Mouse (Mus musculus) heart, embryonic 15.5 days (tissue): Measurements from ENCODE around the gene Ccdc113. TPM values are rescaled to one million over a fixed set of nuclear protein-coding genes. Genes with fewer than 3 reads are reported as not detected.
A peak's percentile ranks its signal among the peaks of the same experiment; 100 is the strongest.
"Not testable (repeated sequence)": the region's sequence is repeated elsewhere in the genome, so short reads cannot be mapped to it uniquely, and the experiment has no call there.

Experiments
- ATAC-seq: fragments of 200-750 bp; cut with Nextera tagmentation; replicated peaks from 2 replicates; pipeline ENCODE4 v1.8.0; 2017; ENCODE audit warnings: low read depth, moderate TSS enrichment; ENCODE audit not compliant: insufficient number of reproducible peaks, insufficient read depth, low FRiP score
- H3K27ac ChIP-seq: fragments of 300-500 bp; sonication (generic); 2 replicates; pipeline ENCODE4 v1.5.1; 2015; ENCODE audit warnings: mild to moderate bottlenecking, inconsistent platforms
- H3K27me3 ChIP-seq: fragments of 300-500 bp; sonication (generic); 2 replicates; pipeline ENCODE4 v1.6.1; 2015; ENCODE audit warnings: inconsistent platforms
- H3K36me3 ChIP-seq: fragments of 300-500 bp; sonication (generic); 2 replicates; pipeline ENCODE4 v1.6.1; 2015; ENCODE audit warnings: mild to moderate bottlenecking, inconsistent platforms
- H3K4me1 ChIP-seq: fragments of 300-500 bp; sonication (generic); replicated peaks from 2 replicates; pipeline ENCODE4 v1.6.1; 2015; ENCODE audit warnings: inconsistent platforms
- H3K4me2 ChIP-seq: fragments of 300-500 bp; sonication (generic); 2 replicates; pipeline ENCODE4 v1.6.1; 2015; ENCODE audit warnings: inconsistent platforms, mild to moderate bottlenecking, moderate library complexity
- H3K4me3 ChIP-seq: fragments of 300-500 bp; sonication (generic); 2 replicates; pipeline ENCODE4 v1.5.1; 2015; ENCODE audit warnings: mild to moderate bottlenecking, inconsistent platforms
- H3K9ac ChIP-seq: fragments of 300-500 bp; sonication (generic); 2 replicates; pipeline ENCODE4 v1.6.1; 2015; ENCODE audit warnings: mild to moderate bottlenecking, inconsistent platforms
- H3K9me3 ChIP-seq: fragments of 300-500 bp; sonication (generic); replicated peaks from 2 replicates; pipeline ENCODE4 v1.6.1; 2016; ENCODE audit warnings: inconsistent platforms
- WGBS: fragments of 180-500 bp; shearing (Covaris S2); methylation state at CpG from one replicate; pipeline ENCODE4 v1.1.7; 2015; ENCODE audit warnings: mixed read lengths; 5-methylcytosine and 5-hydroxymethylcytosine counted together
- polyA plus RNA-seq: library from polyadenylated mRNA; unstranded; fragments of >200 nt; fragmentation: Nextera tagmentation; extraction: Ambion mirVana; gene quantifications from 2 replicates; pipeline ENCODE4 v1.2.1, GENCODE M21; 2015

Gene Ccdc113
- polyA plus RNA-seq, 1 experiment from 2014 or later: 2.9 TPM

GRCm38 (mm10) chr8:95587339-95587738, 53.5 kb downstream of the Ccdc113 start:
- H3K4me2 ChIP-seq: 0 out of 2 replicates have a peak overlapping the region, but pooled peaks have one; percentile 3
- peaks cover 9% of the 10 kb centered on the region; the same call in 1 of the 2 replicates for H3K4me1 ChIP-seq
- H3K36me3 ChIP-seq: no peaks in the 10 kb centered on the region
- H3K4me3 ChIP-seq: no peak overlapping the region
- H3K27me3 ChIP-seq: no peaks in the 10 kb centered on the region
- H3K27ac ChIP-seq: peak overlapping the region; percentile 85
- ATAC-seq: peak; percentile 35; the same call in 1 of the 2 replicates
- H3K9ac ChIP-seq: no peak overlapping the region
- no peaks in the 10 kb centered on the region for H3K9me3 ChIP-seq
- WGBS: 40% methylated on average over 1 of the region's 1 CpGs

- no peak for ATAC-seq
- no peaks in the 10 kb centered on the region for H3K9me3 ChIP-seq
- no peak overlapping the region for H3K27ac ChIP-seq
- WGBS: 68% methylated on average over 10 of the region's 10 CpGs
- no peak overlapping the region for H3K4me3 ChIP-seq
- H3K4me1 ChIP-seq: peaks cover 9% of the 10 kb centered on the region; the same call in 1 of the 2 replicates
- H3K9ac ChIP-seq: no peak overlapping the region
- H3K36me3 ChIP-seq: no peaks in the 10 kb centered on the region
- no peak overlapping the region for H3K4me2 ChIP-seq
- no peaks in the 10 kb centered on the region for H3K27me3 ChIP-seq
Observed at GRCm38 (mm10) chr8:95589282-95589681, 55.4 kb downstream of the Ccdc113 start.

- H3K4me2 ChIP-seq: no peak overlapping the region
- peaks cover 14% of the 10 kb centered on the region; the same call in 1 of the 2 replicates for H3K4me1 ChIP-seq
- no peak overlapping the region for H3K27ac ChIP-seq
- 71% methylated on average over 4 of the region's 4 CpGs for WGBS
- no peaks in the 10 kb centered on the region for H3K9me3 ChIP-seq
- no peaks in the 10 kb centered on the region for H3K27me3 ChIP-seq
- no peak overlapping the region for H3K4me3 ChIP-seq
- H3K36me3 ChIP-seq: no peaks in the 10 kb centered on the region
- no peak overlapping the region for H3K9ac ChIP-seq
- ATAC-seq: no peak
Observed at GRCm38 (mm10) chr8:95590539-95590938, 56.7 kb downstream of the Ccdc113 start.

- Histone ChIP-seq H3K4me1 (peaks cover 17% of the 10 kb centered on the region), H3K36me3 (no peaks in the 10 kb centered on the region), H3K27ac (no peak overlapping the region), H3K27me3 (no peaks in the 10 kb centered on the region), H3K4me2 (no peak overlapping the region), H3K9me3 (no peaks in the 10 kb centered on the region), H3K4me3 (no peak overlapping the region), H3K9ac (no peak overlapping the region)
- 80% methylated on average over 12 of the region's 12 CpGs for WGBS
- ATAC-seq: no peak
Observed at GRCm38 (mm10) chr8:95592131-95592780, 58.4 kb downstream of the Ccdc113 start.

GRCm38 (mm10) chr8:95593439-95594393, 59.8 kb downstream of the Ccdc113 start:
- no peaks in the 10 kb centered on the region for H3K27me3 ChIP-seq
- no peaks in the 10 kb centered on the region for H3K9me3 ChIP-seq
- H3K4me2 ChIP-seq: no peak overlapping the region
- no peak overlapping the region for H3K9ac ChIP-seq
- H3K27ac ChIP-seq: no peak overlapping the region
- no peaks in the 10 kb centered on the region for H3K36me3 ChIP-seq
- 92% methylated on average over 7 of the region's 7 CpGs for WGBS
- H3K4me1 ChIP-seq: peaks cover 17% of the 10 kb centered on the region
- H3K4me3 ChIP-seq: no peak overlapping the region
- ATAC-seq: no peak

- no peak for ATAC-seq
- Histone ChIP-seq H3K4me1 (peaks cover 17% of the 10 kb centered on the region), H3K4me2 (no peak overlapping the region), H3K4me3 (no peak overlapping the region), H3K27ac (peak overlapping the region; percentile 75), H3K9ac (no peak overlapping the region), H3K36me3 (no peaks in the 10 kb centered on the region), H3K27me3 (no peaks in the 10 kb centered on the region), H3K9me3 (no peaks in the 10 kb centered on the region)
- 76% methylated on average over 14 of the region's 14 CpGs for WGBS
Observed at GRCm38 (mm10) chr8:95595131-95595530, 61.2 kb downstream of the Ccdc113 start.

GRCm38 (mm10) chr8:95596841-95597241, 63.0 kb downstream of the Ccdc113 start:
- Histone ChIP-seq H3K9me3 (no peaks in the 10 kb centered on the region), H3K4me2 (peak overlapping the region; percentile 45), H3K4me3 (no peak overlapping the region), H3K9ac (no peak overlapping the region), H3K27me3 (no peaks in the 10 kb centered on the region), H3K27ac (peak overlapping the region; percentile 97), H3K36me3 (no peaks in the 10 kb centered on the region), H3K4me1 (peaks cover 17% of the 10 kb centered on the region)
- 19% methylated on average over 4 of the region's 4 CpGs for WGBS
- ATAC-seq: peak; percentile 92

GRCm38 (mm10) chr8:95599861-95600260, 66.0 kb downstream of the Ccdc113 start:
- Histone ChIP-seq H3K9ac (peak overlapping the region; percentile 42; the same call in 1 of the 2 replicates), H3K27me3 (no peaks in the 10 kb centered on the region), H3K4me3 (peak overlapping the region; percentile 29), H3K4me1 (peaks cover 17% of the 10 kb centered on the region), H3K27ac (no peak overlapping the region), H3K36me3 (no peaks in the 10 kb centered on the region), H3K9me3 (no peaks in the 10 kb centered on the region), H3K4me2 (peak overlapping the region; percentile 44)
- WGBS: 13% methylated on average over 11 of the region's 11 CpGs
- no peak for ATAC-seq

- Histone ChIP-seq H3K4me2 (no peak overlapping the region), H3K9ac (no peak overlapping the region), H3K27me3 (no peaks in the 10 kb centered on the region), H3K9me3 (no peaks in the 10 kb centered on the region), H3K4me3 (no peak overlapping the region), H3K36me3 (no peaks in the 10 kb centered on the region), H3K27ac (no peak overlapping the region), H3K4me1 (peaks cover 10% of the 10 kb centered on the region)
- ATAC-seq: no peak
- 73% methylated on average over 15 of the region's 15 CpGs for WGBS
Observed at GRCm38 (mm10) chr8:95601306-95601705, 67.4 kb downstream of the Ccdc113 start.

GRCm38 (mm10) chr8:95602168-95602567, 68.3 kb downstream of the Ccdc113 start:
- 73% methylated on average over 2 of the region's 2 CpGs for WGBS
- H3K9me3 ChIP-seq: no peaks in the 10 kb centered on the region
- H3K9ac ChIP-seq: no peak overlapping the region
- ATAC-seq: no peak
- no peak overlapping the region for H3K4me3 ChIP-seq
- H3K4me2 ChIP-seq: no peak overlapping the region
- no peak overlapping the region for H3K27ac ChIP-seq
- no peaks in the 10 kb centered on the region for H3K27me3 ChIP-seq
- H3K36me3 ChIP-seq: no peaks in the 10 kb centered on the region
- H3K4me1 ChIP-seq: peaks cover 10% of the 10 kb centered on the region

GRCm38 (mm10) chr8:95606509-95606908, 72.6 kb downstream of the Ccdc113 start:
- not testable (repeated sequence) for H3K9ac ChIP-seq, H3K36me3 ChIP-seq, H3K4me1 ChIP-seq, ATAC-seq, H3K9me3 ChIP-seq, H3K27me3 ChIP-seq, H3K4me3 ChIP-seq
- WGBS: 19% methylated on average over 4 of the region's 5 CpGs
- Histone ChIP-seq H3K27ac (peak overlapping the region; percentile 65; the same call in 1 of the 2 replicates), H3K4me2 (peak overlapping the region; percentile 26)
